ENCODE assay signal across 8 mouse cellular contexts in genomic region chr11:103362521-103363181, GRCm38 (mm10). TPM values are rescaled to one million over a fixed set of nuclear protein-coding genes. Genes with fewer than 3 reads are reported as not detected.
DNase-seq lines count a peak whose midpoint lies in the region; ATAC-seq and TF ChIP-seq lines count a peak whose summit lies in the region.

No protein-coding gene starts in this region.

- ATAC-seq in intestine, postnatal 0 days = 0 out of 2 replicates have a peak, but pooled peaks have one; percentile 5
- no peak for ATAC-seq in midbrain, embryonic 14.5 days (ENCODE audit: low FRiP score, low TSS enrichment)

- peaks cover 20% of the 10 kb centered on the region; the same call in 1 of the 2 replicates for H3K4me1 ChIP-seq in intestine, postnatal 0 days (replicated peaks; ENCODE audit: control insufficient read depth, insufficient read depth, low read length)
- H3K4me1 ChIP-seq in midbrain, embryonic 14.5 days (ENCODE audit: control insufficient read depth, insufficient read depth, low read length) = peaks cover 12% of the 10 kb centered on the region

- H3K4me2 ChIP-seq in intestine, postnatal 0 days (replicated peaks; ENCODE audit: low read depth) = peak overlapping the region; percentile 91
- peak overlapping the region; percentile 55 for H3K4me2 ChIP-seq in midbrain, embryonic 14.5 days (ENCODE audit: low read length)

- H3K36me3 ChIP-seq in intestine, postnatal 0 days (ENCODE audit: control insufficient read depth, insufficient read depth) = peaks cover 11% of the 10 kb centered on the region; the same call in 1 of the 2 replicates
- peaks cover 11% of the 10 kb centered on the region for H3K36me3 ChIP-seq in midbrain, embryonic 14.5 days (ENCODE audit: control insufficient read depth, insufficient read depth, low read length)

- peak overlapping the region; percentile 54 for H3K9ac ChIP-seq in intestine, postnatal 0 days (ENCODE audit: low read depth, low read length)
- peak overlapping the region; percentile 27; the same call in 1 of the 2 replicates for H3K9ac ChIP-seq in midbrain, embryonic 14.5 days (replicated peaks; ENCODE audit: low read length)

- 0 out of 2 replicates have a peak, but pooled peaks have one; percentile 15 for TF ChIP-seq CTCF in intestine, postnatal 0 days (IDR thresholded peaks at IDR 0.05; ENCODE audit: low read depth)

- peak; percentile 55 to 76 for DNase-seq in adrenal gland, adult (ENCODE audit: inconsistent age in 2 of 2, low spot score in 1 of 2)
- DNase-seq in adrenal gland, adult 18-20 months (ENCODE audit: low spot score in 2 of 2) = no peak
- DNase-seq in urinary bladder, postnatal 14 days (ENCODE audit: low spot score) = peak; percentile 54
- no peak for DNase-seq in urinary bladder, postnatal 4 days (ENCODE audit: low spot score in 2 of 2)
- DNase-seq in midbrain, embryonic 14.5 days = peak; percentile 31
- no peak for DNase-seq in natural killer cell, adult 2 months (ENCODE audit: low spot score in 2 of 2)
- DNase-seq in B cell, adult 2 months = no peak

- H3K27me3 ChIP-seq in intestine, postnatal 0 days (replicated peaks; ENCODE audit: control insufficient read depth, insufficient read depth, low read length) = peaks cover 3% of the 10 kb centered on the region; the same call in 1 of the 2 replicates
- peaks cover 62% of the 10 kb centered on the region for H3K27me3 ChIP-seq in midbrain, embryonic 14.5 days (ENCODE audit: control insufficient read depth, insufficient read depth, low read length)

- peak overlapping the region; percentile 77 for H3K27ac ChIP-seq in intestine, postnatal 0 days (ENCODE audit: low read depth, low read length)
- H3K27ac ChIP-seq in midbrain, embryonic 14.5 days (replicated peaks; ENCODE audit: low read depth, low read length) = no peak overlapping the region

- no peaks in the 10 kb centered on the region for H3K9me3 ChIP-seq in intestine, postnatal 0 days (ENCODE audit: control insufficient read depth)
- no peaks in the 10 kb centered on the region for H3K9me3 ChIP-seq in midbrain, embryonic 14.5 days (ENCODE audit: control insufficient read depth, low read length)

- WGBS in intestine, postnatal 0 days = 2% methylated on average over 33 of the region's 33 CpGs
- 1% methylated on average over 33 of the region's 33 CpGs for WGBS in midbrain, embryonic 14.5 days

- peak overlapping the region; percentile 49 for H3K4me3 ChIP-seq in intestine, postnatal 0 days (ENCODE audit: low read depth, low read length)
- peak overlapping the region; percentile 30 for H3K4me3 ChIP-seq in midbrain, embryonic 14.5 days (replicated peaks; ENCODE audit: low read depth, low read length)

RNA-seq across cellular contexts. Expression of gene Arhgap27, which starts 0.8 kb away (rescaled TPM):
- total RNA-seq in adrenal gland, adult 18-20 months (2021) = 10 to 100 TPM; 12.4 to 13.1 TPM
- polyA plus RNA-seq in intestine, postnatal 0 days (2015; fragmentation: Nextera tagmentation; extraction: Ambion mirVana) = 16.9 and 18.7 TPM in 2 replicates
- 2.1 and 4.0 TPM in 2 replicates for polyA plus RNA-seq in midbrain, embryonic 14.5 days (2014; fragmentation: Nextera tagmentation; extraction: Ambion mirVana)

RNA-seq across cellular contexts. Expression of gene Plekhm1, which starts 49.8 kb away (rescaled TPM):
- total RNA-seq in adrenal gland, adult 18-20 months (2021) = 10 to 100 TPM; 21.3 to 22.2 TPM
- 4.7 and 5.2 TPM in 2 replicates for polyA plus RNA-seq in intestine, postnatal 0 days (2015; fragmentation: Nextera tagmentation; extraction: Ambion mirVana)
- polyA plus RNA-seq in midbrain, embryonic 14.5 days (2014; fragmentation: Nextera tagmentation; extraction: Ambion mirVana) = 8.0 and 11.6 TPM in 2 replicates

Comparison
In these comparisons a context has a peak if more than half of its experiments do, and no peak if none do; other contexts are left out.
1. DNase-seq: peak in adrenal gland, adult (2 of 2), urinary bladder, postnatal 14 days (single experiment) and midbrain, embryonic 14.5 days (single experiment); none in adrenal gland, adult 18-20 months (0 of 2), urinary bladder, postnatal 4 days (0 of 2), natural killer cell, adult 2 months (0 of 2) and B cell, adult 2 months (0 of 2).